Mouse (Mus musculus) cortical plate, adult 2 months (tissue): ENCODE measurements at regions not wholly inside any gene's neighbourhood (a gene's known extent, or its start where the extent isn't known, plus 50 kb on each side); places are given as distances from the start of the nearest gene placed in this dataset.

ENCODE experiments used
- CTCF ChIP-seq: fragments of 200-500 bp; IDR thresholded peaks from 2 replicates; pipeline ENCODE4 v1.5.1; 2011; ENCODE audit warnings: mild to moderate bottlenecking, control low read depth, low read length; ENCODE audit not compliant: insufficient read depth; ENCODE audit errors: extremely low read depth
- POLR2A ChIP-seq: fragments of 200-500 bp; IDR thresholded peaks from 2 replicates; pipeline ENCODE4 v1.6.1; 2011; ENCODE audit warnings: mild to moderate bottlenecking, low read length, control low read depth; ENCODE audit not compliant: insufficient read depth; ENCODE audit errors: extremely low read depth

DNA sequence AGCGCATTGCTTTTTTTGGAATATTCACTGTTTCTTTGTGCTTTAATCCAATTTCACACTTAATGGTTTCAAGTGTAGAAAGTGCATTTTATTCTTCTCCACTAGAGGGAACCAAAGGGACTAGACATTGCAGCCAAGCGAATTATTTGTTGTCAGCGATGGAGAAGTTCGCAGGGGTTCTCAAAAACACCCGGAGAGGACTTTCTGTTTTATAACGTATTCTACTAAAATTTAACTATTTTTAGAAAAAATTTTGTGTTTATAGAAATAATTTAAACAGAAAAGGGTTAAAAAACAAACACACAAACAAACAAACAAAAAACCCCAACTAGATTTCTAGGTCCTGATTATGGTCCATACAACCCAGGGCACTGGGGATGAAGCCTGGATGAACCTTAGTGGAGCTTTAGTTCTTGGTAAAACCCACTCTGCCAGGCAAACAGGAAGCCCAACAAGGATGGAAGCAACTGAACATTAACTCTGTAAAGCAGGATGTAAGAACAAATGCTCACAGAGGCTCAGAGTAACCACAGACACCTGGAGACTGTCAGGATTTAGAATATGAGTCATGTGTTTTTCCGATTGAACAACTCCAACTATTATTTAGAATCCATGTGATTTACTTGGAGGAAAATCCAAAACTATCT is 61.8 kb upstream of the Fam184a start:
- TF ChIP-seq CTCF (peak; percentile 25), POLR2A (no peak)
